Mouse (Mus musculus): Measurements from ENCODE around the gene Slc25a22.

Gene Slc25a22

DNA sequence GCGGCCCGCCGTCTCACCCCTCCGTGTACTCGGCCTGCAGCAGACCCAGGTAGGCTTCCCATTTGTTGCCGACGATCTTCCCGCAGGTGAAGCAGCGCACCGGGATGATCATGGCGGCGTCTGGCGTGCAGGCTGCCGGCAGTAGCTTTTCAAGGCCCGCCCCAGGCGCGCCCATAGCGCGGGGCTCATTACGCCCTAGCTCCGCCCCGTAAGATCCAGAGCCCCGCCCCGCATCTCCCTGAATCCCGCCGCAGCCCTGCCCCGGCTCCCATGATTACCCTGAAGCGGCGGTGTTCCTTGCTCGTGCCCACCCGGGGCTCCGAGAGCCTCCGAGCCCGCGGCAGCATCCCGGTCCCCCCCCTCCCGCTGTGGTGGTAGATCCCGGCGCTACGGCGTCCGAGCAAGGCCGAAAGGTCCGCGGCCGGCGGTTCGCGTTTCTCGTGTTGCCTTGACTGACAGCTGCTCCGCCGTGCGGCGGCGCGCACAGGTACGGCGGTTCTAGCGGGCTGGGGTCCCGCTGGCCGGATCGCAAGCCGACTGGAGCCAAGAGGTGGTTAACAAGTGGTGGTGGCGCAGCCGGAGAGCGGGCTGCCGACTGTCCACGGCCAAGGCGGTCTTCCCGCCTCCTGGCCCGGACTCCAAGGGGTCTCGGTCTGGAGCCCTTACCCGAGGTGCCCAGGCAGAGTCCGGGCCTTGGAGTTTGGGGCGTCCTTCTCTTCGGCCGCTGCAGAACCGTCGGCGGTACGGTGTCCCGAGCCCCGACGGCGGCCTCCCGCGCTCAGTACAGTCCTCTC, 37.5 kb upstream of the Slc25a22 start, which contains the start of the genes Polr2l and Tspan4:
Polr2l (minus strand) TSS at position 122 of the 794 bp plus-strand sequence.
Tspan4 (plus strand) TSS at position 230 of the 794 bp plus-strand sequence.
- in situ Hi-C loops (cut with MboI; ENCODE audit: unreplicated experiment in 2 of 2) = loop anchor here (10.0 to 25.0 kb wide), 2 partner anchors 187 to 430 kb away; partner anchors contain the start of gene Muc6 (in 2 of the 2)

- in situ Hi-C loops (cut with MboI; ENCODE audit: unreplicated experiment in 2 of 2) = loop anchor here in 1 of 2 experiments (10.0 kb wide), 1 partner anchor 431 kb away; no protein-coding TSS in a partner anchor
These were observed 36.5 kb upstream of the Slc25a22 start for GRCm38 (mm10) chr7:141474160-141474559.

- in situ Hi-C loops (cut with MboI; ENCODE audit: unreplicated experiment in 2 of 2) = loop anchor here in 1 of 2 experiments (10.0 kb wide), 1 partner anchor 432 kb away; no protein-coding TSS in a partner anchor
These were observed 35.1 kb upstream of the Slc25a22 start for GRCm38 (mm10) chr7:141472763-141473162.

DNA sequence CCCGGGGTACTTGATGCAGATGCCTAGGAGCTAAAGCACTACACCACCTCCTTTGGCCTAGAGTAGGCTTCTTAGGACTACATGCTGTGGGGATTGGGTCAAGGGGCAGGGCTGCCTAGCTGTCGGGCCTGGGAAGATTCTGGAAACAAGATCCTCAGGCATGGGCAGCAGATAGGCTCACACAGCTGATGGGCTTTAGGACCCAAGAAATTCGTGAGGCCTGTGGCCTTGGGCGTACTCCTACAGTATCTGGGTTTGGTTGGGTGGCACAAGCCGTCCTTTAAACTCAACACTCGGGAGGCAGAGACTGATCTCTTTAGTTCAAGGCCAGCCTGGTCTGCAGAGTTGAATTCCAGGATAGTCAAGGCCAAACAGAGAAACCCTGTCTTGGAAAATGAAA, 34.5 kb upstream of the Slc25a22 start:
- in situ Hi-C loops (cut with MboI; ENCODE audit: unreplicated experiment in 2 of 2) = loop anchor here in 1 of 2 experiments (10.0 kb wide), 1 partner anchor 433 kb away; no protein-coding TSS in a partner anchor

DNA sequence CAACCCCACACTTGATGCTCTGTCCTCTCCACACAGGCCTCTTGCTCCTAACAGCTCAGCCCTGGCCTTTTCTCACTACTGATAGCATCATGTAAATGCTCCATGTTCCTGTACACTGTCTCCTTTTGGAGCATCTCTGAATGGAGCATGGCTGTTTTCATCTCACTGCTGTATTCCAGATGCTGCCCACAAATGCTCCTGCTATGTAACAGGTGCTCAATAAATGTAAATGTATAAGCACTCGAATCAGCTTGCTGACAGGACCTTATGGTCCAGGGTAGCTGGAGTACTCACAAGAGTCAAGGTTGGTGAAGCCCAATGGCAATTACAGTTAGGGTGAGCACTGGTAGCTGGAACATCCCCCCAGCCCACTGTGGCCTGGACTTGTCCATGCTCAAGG, 33.5 kb upstream of the Slc25a22 start:
- in situ Hi-C loops (cut with MboI; ENCODE audit: unreplicated experiment in 2 of 2) = loop anchor here in 1 of 2 experiments (10.0 kb wide), 1 partner anchor 434 kb away; no protein-coding TSS in a partner anchor

DNA sequence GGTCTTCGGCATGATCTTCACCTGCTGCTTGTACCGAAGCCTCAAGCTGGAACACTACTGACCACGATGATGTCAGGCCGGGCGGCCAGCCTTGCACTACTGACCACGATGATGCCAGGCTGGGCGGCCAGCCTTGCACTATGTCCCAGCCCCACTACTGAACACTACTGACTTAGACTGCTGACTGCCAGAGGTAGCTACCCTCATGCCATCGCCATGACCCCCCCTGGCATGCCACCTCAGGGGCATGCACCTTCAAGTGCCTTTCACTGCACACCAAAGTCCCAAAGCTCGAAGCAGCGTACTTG, 32.9 kb upstream of the Slc25a22 start:
- in situ Hi-C loops (cut with MboI; ENCODE audit: unreplicated experiment in 2 of 2) = loop anchor here in 1 of 2 experiments (10.0 kb wide), 1 partner anchor 434 kb away; no protein-coding TSS in a partner anchor

DNA sequence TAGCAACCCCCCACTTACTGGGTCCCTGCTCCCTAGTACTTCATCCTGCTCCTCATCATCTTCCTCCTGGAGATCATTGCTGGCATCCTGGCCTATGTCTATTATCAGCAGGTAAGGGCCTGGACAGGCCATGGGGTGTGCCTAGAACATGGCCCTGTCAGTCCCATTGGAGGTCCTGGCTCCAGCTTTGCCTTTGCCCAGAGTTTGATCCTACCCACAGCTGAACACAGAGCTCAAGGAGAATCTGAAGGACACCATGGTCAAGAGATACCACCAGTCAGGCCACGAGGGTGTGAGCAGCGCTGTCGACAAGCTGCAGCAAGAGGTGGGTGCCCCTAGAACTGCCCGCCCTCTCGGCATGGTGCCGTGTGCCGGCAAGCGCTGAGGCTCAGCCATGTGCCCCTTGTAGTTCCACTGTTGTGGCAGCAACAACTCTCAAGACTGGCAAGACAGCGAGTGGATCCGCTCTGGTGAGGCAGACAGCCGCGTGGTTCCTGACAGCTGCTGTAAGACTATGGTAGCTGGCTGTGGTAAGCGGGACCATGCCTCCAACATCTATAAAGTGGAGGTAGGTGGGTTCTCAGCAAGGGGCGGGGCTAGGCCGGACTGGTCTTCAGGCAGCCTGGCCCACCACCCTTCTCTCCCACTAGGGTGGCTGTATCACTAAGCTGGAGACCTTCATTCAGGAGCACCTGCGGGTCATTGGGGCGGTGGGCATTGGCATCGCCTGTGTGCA, 32.4 kb upstream of the Slc25a22 start:
- in situ Hi-C loops (cut with MboI; ENCODE audit: unreplicated experiment in 2 of 2) = loop anchor here in 1 of 2 experiments (10.0 kb wide), 1 partner anchor 435 kb away; no protein-coding TSS in a partner anchor

- in situ Hi-C loops (cut with MboI; ENCODE audit: unreplicated experiment in 2 of 2) = no loop called here
These were observed 31.7 kb upstream of the Slc25a22 start for GRCm38 (mm10) chr7:141469352-141469751.

GRCm38 (mm10) chr7:141468522-141469211, 31.0 kb upstream of the Slc25a22 start:
- in situ Hi-C loops (cut with MboI; ENCODE audit: unreplicated experiment in 2 of 2) = no loop called here

- in situ Hi-C loops (cut with MboI; ENCODE audit: unreplicated experiment in 2 of 2) = no loop called here
These were observed 30.5 kb upstream of the Slc25a22 start for GRCm38 (mm10) chr7:141468164-141468521.

- in situ Hi-C loops (cut with MboI; ENCODE audit: unreplicated experiment in 2 of 2) = no loop called here
These were observed 29.7 kb upstream of the Slc25a22 start, which contains the start of gene Cd151 for GRCm38 (mm10) chr7:141467230-141468030. TSS of gene Cd151 (plus strand) at chr7:141467392.

- in situ Hi-C loops (cut with MboI; ENCODE audit: unreplicated experiment in 2 of 2) = no loop called here
These were observed 29.0 kb upstream of the Slc25a22 start for GRCm38 (mm10) chr7:141466607-141467148.

- in situ Hi-C loops (cut with MboI; ENCODE audit: unreplicated experiment in 2 of 2) = no loop called here
These were observed 28.3 kb upstream of the Slc25a22 start for GRCm38 (mm10) chr7:141466045-141466394.

GRCm38 (mm10) chr7:141465388-141466044, 27.8 kb upstream of the Slc25a22 start:
- in situ Hi-C loops (cut with MboI; ENCODE audit: unreplicated experiment in 2 of 2) = no loop called here

DNA sequence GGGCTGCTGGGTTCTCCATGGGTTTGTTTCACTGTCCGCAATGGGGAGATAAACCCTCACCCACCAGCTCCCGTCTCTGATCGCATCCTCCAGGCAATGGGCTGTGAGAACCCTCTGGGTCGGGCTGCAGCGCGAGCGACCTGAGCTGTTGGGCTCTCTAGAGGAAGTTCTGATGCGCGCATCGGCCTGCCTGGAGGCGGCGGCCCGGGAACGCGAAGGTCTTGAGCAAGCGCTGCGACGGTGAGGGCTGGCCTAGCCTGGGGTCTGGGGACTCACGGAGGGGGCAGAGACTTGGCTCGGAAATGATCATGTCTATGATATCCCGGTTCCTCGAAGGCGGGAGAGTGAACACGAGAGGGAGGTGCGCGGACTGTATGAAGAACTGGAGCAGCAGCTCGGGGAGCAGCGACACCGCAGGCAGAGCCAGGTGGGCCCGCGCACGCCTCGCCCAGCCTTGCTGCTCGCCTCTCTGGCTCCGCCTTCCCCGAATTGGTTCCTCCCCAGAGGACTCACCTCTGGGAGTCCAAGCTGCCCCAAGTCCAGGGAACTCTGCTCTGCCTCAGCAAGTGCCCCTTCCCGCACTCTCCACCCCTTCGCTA, 27.0 kb upstream of the Slc25a22 start:
- in situ Hi-C loops (cut with MboI; ENCODE audit: unreplicated experiment in 2 of 2) = no loop called here

- in situ Hi-C loops (cut with MboI; ENCODE audit: unreplicated experiment in 2 of 2) = no loop called here
These were observed 26.3 kb upstream of the Slc25a22 start for GRCm38 (mm10) chr7:141463824-141464602.

DNA sequence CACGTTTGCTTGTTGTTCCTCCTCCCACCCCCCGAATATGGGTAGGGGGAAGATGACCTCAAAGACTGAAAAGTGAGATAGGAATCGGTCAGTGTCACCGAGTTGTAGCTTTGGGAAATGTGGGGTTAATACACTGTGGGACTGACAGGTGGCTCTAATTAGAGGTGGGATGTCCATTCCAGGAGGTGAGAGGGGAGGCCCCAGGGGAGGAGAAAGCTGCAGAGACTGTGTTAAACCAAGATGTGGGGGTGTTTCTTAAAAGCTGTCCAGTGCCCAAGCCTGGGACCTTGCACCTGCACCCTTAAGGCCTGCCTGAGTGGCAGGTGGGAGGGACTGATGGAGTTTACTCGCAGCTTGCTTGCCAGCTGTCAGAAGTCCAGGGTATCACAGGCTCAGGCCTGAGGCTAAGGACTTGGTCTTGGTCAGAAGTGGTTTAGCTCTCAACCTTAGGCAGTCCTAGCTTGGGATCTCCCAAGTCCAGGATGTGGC, 24.7 kb upstream of the Slc25a22 start:
- in situ Hi-C loops (cut with MboI; ENCODE audit: unreplicated experiment in 2 of 2) = no loop called here

All from v-Abl transformed pro-B cells (cell line).